Mouse (Mus musculus) T-helper 17 cell (primary cell): ENCODE measurements around the gene Gad2.

Experiments used
- in situ Hi-C, 2 experiments: fragments of 300-600 bp; cut with MboI, MseI; formaldehyde crosslinking; loops; 1 replicate in 1 of 2; 2 replicates in 1 of 2; pipeline ENCODE4 v1.15.1; 2025; ENCODE audit warnings: high pct_unique_total_duplicates in 2 of 2

Gene Gad2

GRCm38 (mm10) chr2:22634766-22635165 is 12.8 kb downstream of the Gad2 start:
- in situ Hi-C loops = loop anchor here in 1 of 2 experiments (5.0 kb wide), 1 partner anchor 233 kb away; no protein-coding TSS in a partner anchor

DNA sequence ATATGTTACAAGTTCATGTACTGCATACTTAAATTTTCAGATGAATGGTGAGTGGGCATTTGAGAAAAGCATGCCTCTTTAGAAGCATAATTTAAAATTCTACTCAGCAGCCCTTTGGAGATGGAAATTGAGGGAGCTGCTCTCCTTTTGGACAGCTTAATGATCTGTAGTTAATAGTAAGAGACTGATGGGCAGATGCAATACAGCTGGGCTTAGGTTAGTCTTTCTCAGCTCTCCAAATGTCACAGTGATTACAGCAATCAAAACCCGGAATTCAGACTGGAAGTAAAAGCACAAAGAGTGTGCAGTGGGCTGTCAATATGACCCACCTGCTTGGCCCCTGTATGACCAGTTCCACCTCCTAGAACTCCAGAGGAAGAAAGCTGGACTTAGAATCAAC is 24.1 kb downstream of the Gad2 start:
- in situ Hi-C loops = no loop called here

- in situ Hi-C loops = no loop called here
Observed at GRCm38 (mm10) chr2:22648394-22648793, 26.4 kb downstream of the Gad2 start.

GRCm38 (mm10) chr2:22651826-22652225 is 29.8 kb downstream of the Gad2 start:
- in situ Hi-C loops = no loop called here

- in situ Hi-C loops = no loop called here
Observed at GRCm38 (mm10) chr2:22663731-22664130, 41.7 kb downstream of the Gad2 start.

DNA sequence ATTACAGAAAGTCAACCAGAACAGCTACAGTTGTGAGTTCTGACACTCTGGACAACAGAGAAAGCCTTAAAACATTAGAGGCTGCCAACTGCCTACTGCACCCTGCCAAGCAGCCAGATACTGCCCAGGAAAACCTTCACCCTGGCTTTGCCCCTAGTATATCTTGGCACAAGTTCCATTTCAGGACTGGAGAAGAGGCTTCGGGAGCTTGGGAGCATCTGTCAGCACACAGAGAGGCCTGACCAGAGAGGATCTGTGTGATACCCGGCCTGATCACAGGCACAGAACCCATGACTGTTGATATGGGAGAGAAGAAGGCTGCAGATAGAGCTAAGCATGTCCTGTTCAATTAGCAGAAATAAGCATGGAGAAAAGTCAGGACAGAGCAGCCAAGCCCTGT is 48.4 kb downstream of the Gad2 start:
- in situ Hi-C loops = loop anchor here in 1 of 2 experiments (10.0 kb wide), 1 partner anchor 1796 kb away; no protein-coding TSS in a partner anchor

GRCm38 (mm10) chr2:22671348-22671747 is 49.3 kb downstream of the Gad2 start:
- in situ Hi-C loops = loop anchor here in 1 of 2 experiments (10.0 kb wide), 1 partner anchor 1797 kb away; no protein-coding TSS in a partner anchor

- in situ Hi-C loops = loop anchor here in 1 of 2 experiments (10.0 kb wide), 1 partner anchor 1802 kb away; no protein-coding TSS in a partner anchor
Observed at GRCm38 (mm10) chr2:22677066-22677465, 55.1 kb downstream of the Gad2 start.

- in situ Hi-C loops = loop anchor here (5.0 to 10.0 kb wide), 2 partner anchors 42 to 1805 kb away; no protein-coding TSS in a partner anchor
Observed at GRCm38 (mm10) chr2:22679944-22680343, 57.9 kb downstream of the Gad2 start.

DNA sequence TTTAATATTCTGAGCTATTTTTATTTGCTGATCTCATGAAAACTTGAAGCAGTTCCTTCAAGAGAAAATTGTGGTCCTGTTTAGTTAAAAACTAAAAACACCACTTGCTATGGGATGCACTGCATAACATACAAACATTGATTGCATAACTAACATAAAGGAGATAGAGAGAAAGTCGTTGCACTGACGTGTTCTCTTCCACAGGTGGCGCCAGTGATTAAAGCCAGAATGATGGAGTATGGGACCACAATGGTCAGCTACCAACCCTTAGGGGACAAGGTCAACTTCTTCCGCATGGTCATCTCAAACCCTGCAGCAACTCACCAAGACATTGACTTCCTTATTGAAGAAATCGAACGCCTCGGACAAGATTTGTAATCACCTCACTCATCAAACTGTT is 68.0 kb downstream of the Gad2 start:
- in situ Hi-C loops = loop anchor here in 1 of 2 experiments (10.0 kb wide), 1 partner anchor 265 kb away; no protein-coding TSS in a partner anchor

DNA sequence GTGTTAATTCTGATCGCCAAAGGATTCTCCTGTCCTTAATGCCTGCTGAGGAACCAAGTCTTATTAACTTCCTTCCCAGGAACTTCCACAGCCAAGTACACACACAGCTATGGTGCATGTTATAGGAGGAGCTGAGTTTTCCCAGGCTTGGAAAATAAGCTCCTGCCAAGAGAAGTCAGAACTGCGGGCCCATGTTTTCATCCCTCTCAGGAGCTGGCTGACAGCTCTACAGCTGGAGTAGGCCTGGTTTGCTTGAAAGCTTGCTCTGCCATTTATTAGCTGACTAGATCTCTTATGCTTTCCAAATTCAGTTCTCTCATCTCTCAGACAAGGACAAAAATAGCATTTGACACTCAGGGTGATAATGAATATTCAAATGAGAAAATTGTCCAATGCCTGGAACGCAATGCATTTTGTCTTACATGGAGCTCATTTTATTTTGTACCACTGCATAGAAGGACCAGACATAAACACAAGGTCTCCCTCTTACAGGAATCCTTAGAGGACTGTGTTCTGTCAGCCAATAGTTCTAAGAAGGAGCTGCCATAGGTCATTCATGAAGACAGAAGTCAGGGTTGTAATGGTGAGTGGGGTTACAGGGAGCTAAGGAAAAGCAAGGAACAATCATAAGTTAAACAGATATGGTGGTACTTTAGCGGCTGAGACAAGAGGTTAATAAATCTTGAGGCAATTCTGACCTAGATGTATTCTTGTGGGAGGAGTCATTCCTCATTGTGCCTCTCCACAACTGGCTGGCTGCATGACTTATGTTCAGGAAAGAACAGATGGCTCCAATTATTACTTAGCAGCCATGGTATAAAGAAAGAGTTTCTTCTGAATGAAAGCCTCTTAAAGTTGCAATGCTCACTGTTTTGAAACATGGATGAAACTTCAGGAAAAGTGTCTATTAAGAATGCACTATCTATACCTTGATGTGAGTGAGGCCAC is 83.0 kb downstream of the Gad2 start:
- in situ Hi-C loops = no loop called here

DNA sequence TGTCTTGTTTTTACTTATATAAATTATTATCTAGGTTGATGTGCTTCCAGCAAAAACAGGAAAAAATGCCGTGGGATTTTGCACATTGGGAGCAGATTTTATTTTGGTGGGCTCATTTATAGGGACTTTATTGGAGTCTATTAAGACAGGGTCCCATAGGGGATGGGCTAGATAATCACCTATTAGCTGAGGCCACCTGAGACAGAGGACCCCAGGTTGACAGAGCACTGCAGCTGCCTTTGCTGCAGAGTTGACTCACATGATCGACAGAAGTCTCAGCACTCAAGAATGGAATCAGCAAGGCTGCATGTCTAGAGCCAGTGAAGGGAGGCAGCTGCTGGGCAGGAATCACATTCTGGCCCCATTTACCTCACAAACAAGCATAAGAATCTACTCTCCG is 84.2 kb downstream of the Gad2 start:
- in situ Hi-C loops = no loop called here

GRCm38 (mm10) chr2:22721522-22722470 is 99.8 kb downstream of the Gad2 start:
- in situ Hi-C loops = loop anchor here (5.0 to 10.0 kb wide), 5 partner anchors 39 to 774 kb away; partner anchors contain the start of gene Gad2 (in 1 of the 2)

- in situ Hi-C loops = loop anchor here (5.0 to 10.0 kb wide), 5 partner anchors 42 to 777 kb away; partner anchors contain the start of gene Gad2 (in 1 of the 2)
Observed at GRCm38 (mm10) chr2:22723927-22724534, 102.0 kb downstream of the Gad2 start.

DNA sequence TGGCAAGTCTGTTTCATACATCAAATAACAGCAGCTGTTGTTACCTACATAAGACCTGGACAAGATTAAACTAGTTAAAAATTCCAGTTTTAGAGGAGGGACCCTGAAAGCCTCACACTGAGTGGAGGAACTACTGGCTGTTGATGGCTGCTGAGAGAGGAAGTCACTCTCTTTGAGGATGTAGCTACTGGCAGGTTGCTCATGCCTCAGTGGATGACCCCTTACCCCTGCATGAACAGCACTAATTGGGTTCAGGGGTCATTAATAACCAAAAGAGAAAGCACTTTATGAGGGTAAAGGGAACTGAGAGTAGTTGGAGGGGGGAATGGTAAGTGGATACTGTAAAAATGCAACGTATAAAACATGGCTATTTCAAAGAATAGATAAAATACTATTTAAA is 105.1 kb downstream of the Gad2 start:
- in situ Hi-C loops = loop anchor here in 1 of 2 experiments (5.0 to 10.0 kb wide), 3 partner anchors 310 to 442 kb away; no protein-coding TSS in a partner anchor

DNA sequence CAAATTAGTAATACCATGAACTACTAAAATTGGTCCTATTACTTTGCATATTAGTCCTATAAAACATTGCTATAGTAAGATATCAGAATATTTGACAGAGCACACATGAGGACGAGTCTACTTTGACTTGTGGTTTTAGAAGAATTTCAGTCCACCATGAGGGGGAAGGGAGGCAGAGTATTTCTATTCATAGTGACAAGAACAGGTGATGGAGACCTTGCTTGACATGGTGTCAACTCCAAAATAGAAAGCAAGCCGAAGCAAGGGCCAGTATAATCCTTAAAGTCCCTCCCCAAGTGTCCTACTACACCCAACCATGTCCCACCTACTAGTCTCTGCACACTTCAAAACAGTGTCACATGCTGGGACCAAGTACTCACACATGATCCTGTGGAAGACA is 114.1 kb downstream of the Gad2 start:
- in situ Hi-C loops = loop anchor here (5.0 kb wide), 1 partner anchor 594 kb away; no protein-coding TSS in a partner anchor

DNA sequence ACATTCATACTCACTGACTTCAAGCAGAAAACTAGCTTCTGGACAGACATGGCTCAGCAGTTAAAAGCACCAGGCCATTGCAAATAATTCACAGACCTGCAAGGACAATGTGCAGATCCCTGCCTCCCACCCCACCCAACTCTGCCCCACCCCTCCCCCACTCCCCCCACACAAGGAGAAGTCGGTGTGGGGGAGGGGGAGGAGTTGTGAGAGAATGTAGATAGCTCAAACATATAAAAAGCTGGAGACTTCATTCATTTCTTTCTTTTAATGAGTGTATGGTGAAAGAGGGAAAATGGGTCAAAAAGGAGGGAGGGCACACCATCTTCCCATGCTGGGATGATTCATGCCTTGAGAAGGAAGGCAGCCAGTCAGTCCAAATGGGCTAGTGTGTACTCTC is 117.4 kb downstream of the Gad2 start:
- in situ Hi-C loops = loop anchor here (5.0 kb wide), 1 partner anchor 597 kb away; no protein-coding TSS in a partner anchor

- in situ Hi-C loops = no loop called here
Observed at GRCm38 (mm10) chr2:22740441-22740840, 118.4 kb downstream of the Gad2 start.

DNA sequence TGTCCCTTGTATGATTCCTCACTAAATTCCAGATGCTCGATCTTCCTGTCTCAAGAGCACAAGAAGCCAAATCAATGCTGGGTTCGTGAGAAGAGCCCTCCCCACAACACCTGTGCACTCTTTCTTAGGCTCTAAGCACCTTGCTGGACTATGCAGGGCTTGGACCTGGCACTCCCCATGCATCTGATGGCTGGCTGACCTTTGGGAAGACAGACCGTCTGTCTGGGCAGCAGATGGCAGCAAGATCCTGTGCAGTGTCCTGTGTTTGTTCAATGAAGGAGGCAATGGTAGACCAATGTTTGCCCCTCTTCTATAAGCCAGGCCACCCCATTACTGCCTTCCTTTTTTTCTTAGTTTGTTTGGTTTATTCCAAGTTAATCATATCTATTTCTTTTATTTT is 119.2 kb downstream of the Gad2 start:
- in situ Hi-C loops = no loop called here
